Mouse (Mus musculus) midbrain, embryonic 10.5 days (tissue): Measurements from ENCODE around the gene Tmem108. TPM values are rescaled to one million over a fixed set of nuclear protein-coding genes. Genes with fewer than 3 reads are reported as not detected.

ENCODE experiments used
- DNase-seq: peaks from one replicate; pipeline ENCODE4 v3.0.0-alpha.2; 2017; ENCODE audit warnings: low spot score
- H3K27ac ChIP-seq: fragments of 300-500 bp; sonication (generic); replicated peaks from 2 replicates; pipeline ENCODE4 v1.5.1; 2016; ENCODE audit warnings: mild to moderate bottlenecking
- H3K27me3 ChIP-seq: fragments of 300-500 bp; sonication (generic); 2 replicates; pipeline ENCODE4 v1.6.1; 2016; ENCODE audit warnings: low read depth, mild to moderate bottlenecking; ENCODE audit not compliant: poor library complexity, severe bottlenecking
- H3K36me3 ChIP-seq: fragments of 300-500 bp; sonication (generic); 2 replicates; pipeline ENCODE4 v1.6.1; 2016; ENCODE audit warnings: mild to moderate bottlenecking, moderate library complexity
- H3K4me1 ChIP-seq: fragments of 300-500 bp; sonication (generic); 2 replicates; pipeline ENCODE4 v1.6.1; 2016
- H3K4me3 ChIP-seq: fragments of 300-500 bp; sonication (generic); 2 replicates; pipeline ENCODE4 v1.5.1; 2016; ENCODE audit warnings: mild to moderate bottlenecking, moderate library complexity
- H3K9me3 ChIP-seq: fragments of 300-500 bp; sonication (generic); replicated peaks from 2 replicates; pipeline ENCODE4 v1.6.1; 2016; ENCODE audit warnings: mild to moderate bottlenecking
- WGBS: fragments of 180-500 bp; shearing (Covaris S2); methylation state at CpG from one replicate; pipeline ENCODE4 v1.1.7; 2016; 5-methylcytosine and 5-hydroxymethylcytosine counted together
- polyA plus RNA-seq: library from polyadenylated mRNA; unstranded; fragments of >200 nt; fragmentation: Nextera tagmentation; extraction: Ambion mirVana; gene quantifications from 2 replicates; pipeline ENCODE4 v1.2.1, GENCODE M21; 2016

The Tmem108 gene
- polyA plus RNA-seq, 1 experiment from 2014 or later = 15.6 TPM

GRCm38 (mm10) chr9:103614260-103614659, 147.4 kb downstream of the Tmem108 start:
- no peak overlapping the region for H3K27ac ChIP-seq
- H3K9me3 ChIP-seq = peaks cover 14% of the 10 kb centered on the region
- H3K27me3 ChIP-seq = no peaks in the 10 kb centered on the region
- WGBS = 85% methylated on average over 4 of the region's 4 CpGs
- no peaks in the 10 kb centered on the region for H3K36me3 ChIP-seq
- no peaks in the 10 kb centered on the region for H3K4me1 ChIP-seq
- no peak for DNase-seq
- no peak overlapping the region for H3K4me3 ChIP-seq

- Histone ChIP-seq H3K27me3 (no peaks in the 10 kb centered on the region), H3K9me3 (peaks cover 7% of the 10 kb centered on the region; the same call in 1 of the 2 replicates), H3K27ac (no peak overlapping the region), H3K36me3 (no peaks in the 10 kb centered on the region), H3K4me1 (no peaks in the 10 kb centered on the region; the same call in 1 of the 2 replicates), H3K4me3 (no peak overlapping the region)
- 93% methylated on average over 13 of the region's 13 CpGs for WGBS
- DNase-seq = no peak
Measured at GRCm38 (mm10) chr9:103608161-103609058, 153.2 kb downstream of the Tmem108 start.

- Histone ChIP-seq H3K9me3 (peaks cover 2% of the 10 kb centered on the region; the same call in 1 of the 2 replicates), H3K27ac (no peak overlapping the region), H3K27me3 (no peaks in the 10 kb centered on the region), H3K4me1 (no peaks in the 10 kb centered on the region; the same call in 1 of the 2 replicates), H3K4me3 (no peak overlapping the region), H3K36me3 (no peaks in the 10 kb centered on the region)
- WGBS = 75% methylated on average over 1 of the region's 1 CpGs
- no peak for DNase-seq
Measured at GRCm38 (mm10) chr9:103606056-103606455, 155.6 kb downstream of the Tmem108 start.

GRCm38 (mm10) chr9:103603792-103604191, 157.8 kb downstream of the Tmem108 start:
- Histone ChIP-seq H3K4me1 (no peaks in the 10 kb centered on the region; the same call in 1 of the 2 replicates), H3K4me3 (no peak overlapping the region), H3K36me3 (no peaks in the 10 kb centered on the region), H3K9me3 (no peaks in the 10 kb centered on the region), H3K27me3 (no peaks in the 10 kb centered on the region), H3K27ac (no peak overlapping the region)
- DNase-seq = no peak
- WGBS = 81% methylated on average over 6 of the region's 6 CpGs

- DNase-seq = no peak
- no peak overlapping the region for H3K4me3 ChIP-seq
- no peaks in the 10 kb centered on the region for H3K9me3 ChIP-seq
- no peaks in the 10 kb centered on the region for H3K36me3 ChIP-seq
- H3K27me3 ChIP-seq = no peaks in the 10 kb centered on the region
- no peaks in the 10 kb centered on the region; the same call in 1 of the 2 replicates for H3K4me1 ChIP-seq
- 90% methylated on average over 4 of the region's 4 CpGs for WGBS
- H3K27ac ChIP-seq = no peak overlapping the region
Measured at GRCm38 (mm10) chr9:103601878-103602277, 159.8 kb downstream of the Tmem108 start.

- Histone ChIP-seq H3K9me3 (no peaks in the 10 kb centered on the region), H3K27me3 (no peaks in the 10 kb centered on the region), H3K36me3 (no peaks in the 10 kb centered on the region), H3K27ac (no peak overlapping the region), H3K4me1 (peaks cover 3% of the 10 kb centered on the region), H3K4me3 (no peak overlapping the region)
- no peak for DNase-seq
- WGBS = 52% methylated on average over 3 of the region's 3 CpGs
Measured at GRCm38 (mm10) chr9:103600834-103601233, 160.8 kb downstream of the Tmem108 start.

GRCm38 (mm10) chr9:103599908-103600307, 161.7 kb downstream of the Tmem108 start:
- H3K36me3 ChIP-seq = no peaks in the 10 kb centered on the region
- no peak overlapping the region for H3K27ac ChIP-seq
- DNase-seq = no peak
- no peak overlapping the region for H3K4me3 ChIP-seq
- no peaks in the 10 kb centered on the region for H3K9me3 ChIP-seq
- 90% methylated on average over 3 of the region's 3 CpGs for WGBS
- no peaks in the 10 kb centered on the region for H3K27me3 ChIP-seq
- peaks cover 12% of the 10 kb centered on the region for H3K4me1 ChIP-seq

GRCm38 (mm10) chr9:103597861-103598260, 163.8 kb downstream of the Tmem108 start:
- H3K9me3 ChIP-seq = no peaks in the 10 kb centered on the region
- H3K36me3 ChIP-seq = no peaks in the 10 kb centered on the region
- 81% methylated on average over 2 of the region's 2 CpGs for WGBS
- H3K27ac ChIP-seq = no peak overlapping the region
- H3K4me3 ChIP-seq = no peak overlapping the region
- no peak for DNase-seq
- no peaks in the 10 kb centered on the region for H3K27me3 ChIP-seq
- peaks cover 30% of the 10 kb centered on the region for H3K4me1 ChIP-seq

- no peak overlapping the region for H3K4me3 ChIP-seq
- H3K4me1 ChIP-seq = peaks cover 36% of the 10 kb centered on the region
- 48% methylated on average over 6 of the region's 6 CpGs for whole genome bisulfite sequencing
- no peak overlapping the region for H3K27ac ChIP-seq
- DNase-seq = peak; percentile 89
- H3K9me3 ChIP-seq = no peaks in the 10 kb centered on the region
- H3K27me3 ChIP-seq = no peaks in the 10 kb centered on the region
- no peaks in the 10 kb centered on the region for H3K36me3 ChIP-seq
Measured at GRCm38 (mm10) chr9:103595190-103595837, 166.3 kb downstream of the Tmem108 start.

GRCm38 (mm10) chr9:103594423-103595189, 167.0 kb downstream of the Tmem108 start:
- WGBS = 82% methylated on average over 7 of the region's 7 CpGs
- H3K4me1 ChIP-seq = peaks cover 36% of the 10 kb centered on the region
- DNase-seq = no peak
- no peak overlapping the region for H3K4me3 ChIP-seq
- H3K9me3 ChIP-seq = no peaks in the 10 kb centered on the region
- no peaks in the 10 kb centered on the region for H3K36me3 ChIP-seq
- no peaks in the 10 kb centered on the region for H3K27me3 ChIP-seq
- H3K27ac ChIP-seq = peak overlapping the region; percentile 28; the same call in 1 of the 2 replicates

- Histone ChIP-seq H3K4me3 (no peak overlapping the region), H3K27ac (no peak overlapping the region), H3K9me3 (no peaks in the 10 kb centered on the region), H3K4me1 (peaks cover 36% of the 10 kb centered on the region), H3K27me3 (no peaks in the 10 kb centered on the region), H3K36me3 (no peaks in the 10 kb centered on the region)
- 74% methylated on average over 4 of the region's 4 CpGs for WGBS
- no peak for DNase-seq
Measured at GRCm38 (mm10) chr9:103593079-103593478, 168.6 kb downstream of the Tmem108 start.

GRCm38 (mm10) chr9:103591962-103592361, 169.7 kb downstream of the Tmem108 start:
- no peaks in the 10 kb centered on the region for H3K36me3 ChIP-seq
- no peak overlapping the region for H3K4me3 ChIP-seq
- no peak for DNase-seq
- H3K27me3 ChIP-seq = no peaks in the 10 kb centered on the region
- H3K9me3 ChIP-seq = no peaks in the 10 kb centered on the region
- H3K27ac ChIP-seq = no peak overlapping the region
- H3K4me1 ChIP-seq = peaks cover 36% of the 10 kb centered on the region
- 91% methylated on average over 4 of the region's 4 CpGs for WGBS
